Mouse (Mus musculus) naive thymus-derived CD4-positive, alpha-beta T cell, adult 5 months (primary cell): Measurements from ENCODE around the gene Sptlc2. TPM values are rescaled to one million over a fixed set of nuclear protein-coding genes. Genes with fewer than 3 reads are reported as not detected.

Experiments
- polyA plus RNA-seq: library from polyadenylated mRNA; unstranded; fragments of 100-300 nt; shearing (Covaris generic); gene quantifications from one replicate; pipeline ENCODE4 v1.2.1, GENCODE M21; 2017

Gene Sptlc2
- 129 TPM for polyA plus RNA-seq

GRCm38 (mm10) chr12:87388122-87388774 is at the start of gene Sptlc2:
TSS of gene Sptlc2 (minus strand) at chr12:87388355.

GRCm38 (mm10) chr12:87299657-87300440 is 88.3 kb downstream of the Sptlc2 start, which contains the start of gene Ism2:
TSS of gene Ism2 (minus strand) at chr12:87299705.

GRCm38 (mm10) chr12:87266108-87266826 is 121.9 kb downstream of the Sptlc2 start, which contains the start of the genes Vipas39 and Ahsa1:
TSS of gene Vipas39 (minus strand) at chr12:87266256.
TSS of gene Ahsa1 (plus strand) at chr12:87266479.

Other genes starting within 250 kb of the Sptlc2 start
- gene Gstz1, start 241.2 kb downstream of the Sptlc2 start, polyA plus RNA-seq = 9.1 TPM
- gene Pomt2, start 240.4 kb downstream of the Sptlc2 start, polyA plus RNA-seq = 5.0 TPM
- 2.9 TPM for gene Samd15, start 188.6 kb downstream of the Sptlc2 start, polyA plus RNA-seq
- gene Tmed8, start 187.9 kb downstream of the Sptlc2 start, polyA plus RNA-seq = 7.6 TPM
- gene Noxred1, start 149.6 kb downstream of the Sptlc2 start, polyA plus RNA-seq = 0.36 TPM
- 23.5 TPM for gene Vipas39, start 122.1 kb downstream of the Sptlc2 start, polyA plus RNA-seq
- gene Ahsa1, start 121.9 kb downstream of the Sptlc2 start, polyA plus RNA-seq = 177 TPM
- not detected for gene Ism2, start 88.7 kb downstream of the Sptlc2 start, polyA plus RNA-seq
- gene Slirp, start 55.5 kb upstream of the Sptlc2 start, polyA plus RNA-seq = 34.5 TPM
- 98.7 TPM for gene Alkbh1, start 55.7 kb upstream of the Sptlc2 start, polyA plus RNA-seq
- gene Snw1, start 83.9 kb upstream of the Sptlc2 start, polyA plus RNA-seq = 213 TPM
- gene Gm5788, start 106.4 kb upstream of the Sptlc2 start, polyA plus RNA-seq = not detected
- 0.19 TPM for gene Gm8300, start 126.0 kb upstream of the Sptlc2 start, polyA plus RNA-seq
- gene Oog1, start 214.3 kb upstream of the Sptlc2 start, polyA plus RNA-seq = not detected
- not detected for gene Gm4027, start 230.5 kb upstream of the Sptlc2 start, polyA plus RNA-seq